Mouse (Mus musculus) CH12.LX (cell line): ENCODE data around the gene Reep6.

Source experiments
- CHD2 ChIP-seq: IDR thresholded peaks from 2 replicates; pipeline ENCODE4 v1.6.1; 2011; ENCODE audit warnings: low read length, improper control_type of control experiment
- CTCF ChIP-seq, 2 experiments: IDR thresholded peaks in 1 of 2; conservative IDR thresholded peaks in 1 of 2; 2 replicates each; pipeline ENCODE4 v1.5.1; 2011 to 2012; ENCODE audit warnings: low read depth in 2 of 2, low read length in 2 of 2, improper control_type of control experiment in 1 of 2, inconsistent platforms in 1 of 2, mild to moderate bottlenecking in 1 of 2, moderate library complexity in 1 of 2
- E2F4 ChIP-seq: IDR thresholded peaks from 2 replicates; pipeline ENCODE4 v1.6.1; 2011; ENCODE audit warnings: low read depth, low read length, improper control_type of control experiment; ENCODE audit not compliant: insufficient replicate concordance
- EP300 ChIP-seq: IDR thresholded peaks from 2 replicates; pipeline ENCODE4 v1.6.1; 2011; ENCODE audit warnings: low read length, improper control_type of control experiment
- GABPA ChIP-seq: IDR thresholded peaks from 2 replicates; pipeline ENCODE4 v1.6.1; 2012; ENCODE audit warnings: low read depth, low read length, improper control_type of control experiment, inconsistent platforms; ENCODE audit not compliant: insufficient replicate concordance
- MAX ChIP-seq: IDR thresholded peaks from 2 replicates; pipeline ENCODE4 v1.6.1; 2011; ENCODE audit warnings: low read length, improper control_type of control experiment
- PAX5 ChIP-seq: IDR thresholded peaks from 2 replicates; pipeline ENCODE4 v1.6.1; 2012; ENCODE audit warnings: low read length, inconsistent platforms, mixed read lengths
- POLR2A ChIP-seq: IDR thresholded peaks from 2 replicates; pipeline ENCODE4 v1.6.1; 2011; ENCODE audit warnings: low read depth, mild to moderate bottlenecking, improper control_type of control experiment, low read length
- USF1 ChIP-seq: IDR thresholded peaks from 2 replicates; pipeline ENCODE4 v1.6.1; 2014; ENCODE audit warnings: low read depth, mild to moderate bottlenecking, inconsistent platforms, low read length, improper control_type of control experiment
- USF2 ChIP-seq: conservative IDR thresholded peaks from 2 replicates; pipeline ENCODE4 v1.6.1; 2011; ENCODE audit warnings: low read depth, low read length, improper control_type of control experiment
- ZNF384 ChIP-seq: IDR thresholded peaks from 2 replicates; pipeline ENCODE4 v1.6.1; 2012; ENCODE audit warnings: low read depth, low read length, improper control_type of control experiment, inconsistent platforms

DNA sequence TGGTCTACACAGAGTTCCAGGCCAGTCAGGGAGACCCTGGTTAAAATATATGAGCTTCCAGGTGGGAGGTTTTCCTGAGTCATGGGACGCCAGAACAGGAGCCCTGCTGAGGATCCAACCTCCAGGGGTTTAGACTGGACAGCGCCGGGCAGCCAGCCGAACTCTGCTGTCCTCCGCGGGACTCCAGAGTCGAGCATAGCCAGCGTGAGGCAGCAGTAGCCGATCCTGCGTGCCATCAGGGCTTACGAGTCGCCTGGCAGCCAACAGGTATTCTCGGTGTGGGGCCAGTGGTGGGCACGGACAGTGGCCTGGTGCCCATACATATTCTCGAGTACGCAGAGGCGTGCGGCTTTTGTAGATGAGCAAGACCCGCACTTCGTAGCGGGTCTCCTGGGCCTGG is 11.3 kb downstream of the Reep6 start:
- TF ChIP-seq CTCF (conservative IDR thresholded peaks at IDR 0.05 in 1 of 2, IDR thresholded peaks at IDR 0.05 in 1 of 2; ENCODE audit: low read depth in 2 of 2, low read length in 2 of 2): no peak
- TF ChIP-seq E2F4: no peak
- no peak for TF ChIP-seq PAX5
- no peak for TF ChIP-seq MAX
- no peak for TF ChIP-seq POLR2A
- TF ChIP-seq USF2: no peak
- TF ChIP-seq GABPA: no peak
- TF ChIP-seq CHD2: no peak
- no peak for TF ChIP-seq EP300
- no peak for TF ChIP-seq USF1
- TF ChIP-seq ZNF384: no peak
